Mouse (Mus musculus): ENCODE measurements around the gene Lpar1. TPM values are rescaled to one million over a fixed set of nuclear protein-coding genes. Genes with fewer than 3 reads are reported as not detected.
A peak's percentile ranks its signal among the peaks of the same experiment; 100 is the strongest.

Gene Lpar1
- total and polyA plus RNA-seq, 2 experiments from 2014 or later, result 14.3 to 24.3 TPM

DNA sequence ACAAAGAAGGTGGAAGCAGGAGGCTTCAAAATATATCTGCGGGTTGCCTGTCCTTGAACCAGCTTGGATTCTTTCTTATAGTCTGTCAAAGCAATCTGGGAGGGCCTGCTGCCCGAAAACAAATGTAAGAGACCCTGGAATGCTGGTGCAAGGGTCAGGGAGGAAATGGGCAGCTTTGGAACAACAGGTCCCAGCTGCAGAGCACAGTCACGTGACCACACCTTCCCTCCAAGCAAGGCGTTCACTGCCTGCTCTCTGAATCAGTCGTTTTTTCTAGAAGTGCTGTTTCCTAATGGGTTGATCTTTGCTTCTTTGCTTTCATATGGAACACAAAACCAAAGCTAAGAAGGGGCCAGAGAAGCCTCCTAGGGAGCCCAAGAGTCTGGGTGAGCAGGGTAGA, 111.4 kb downstream of the Lpar1 start:
- 52% methylated on average over 5 of the region's 5 CpGs for WGBS
- Histone ChIP-seq H3K9ac (replicated peaks; ENCODE audit: low read length) (no peak overlapping the region), H3K27me3 (ENCODE audit: insufficient read depth, low read length) (no peaks in the 10 kb centered on the region), H3K27ac (no peak overlapping the region), H3K36me3 (ENCODE audit: insufficient read depth, low read length) (no peaks in the 10 kb centered on the region), H3K4me3 (ENCODE audit: low read length) (no peak overlapping the region), H3K4me2 (ENCODE audit: low read depth, low read length) (no peak overlapping the region), H3K4me1 (ENCODE audit: insufficient read depth, low read length) (no peaks in the 10 kb centered on the region), H3K9me3 (ENCODE audit: low read length) (no peaks in the 10 kb centered on the region)
- no peak for TF ChIP-seq CTCF (IDR thresholded peaks at IDR 0.05; ENCODE audit: low read depth)
- no peak for DNase-seq (ENCODE audit: low spot score)
- no peak for ATAC-seq

GRCm38 (mm10) chr4:58438654-58439053, 115.0 kb downstream of the Lpar1 start:
- no peak for ATAC-seq
- Histone ChIP-seq H3K36me3 (ENCODE audit: insufficient read depth, low read length) (no peaks in the 10 kb centered on the region), H3K4me1 (ENCODE audit: insufficient read depth, low read length) (no peaks in the 10 kb centered on the region), H3K27me3 (ENCODE audit: insufficient read depth, low read length) (no peaks in the 10 kb centered on the region), H3K4me3 (ENCODE audit: low read length) (no peak overlapping the region), H3K9me3 (ENCODE audit: low read length) (no peaks in the 10 kb centered on the region), H3K27ac (no peak overlapping the region), H3K9ac (replicated peaks; ENCODE audit: low read length) (no peak overlapping the region), H3K4me2 (ENCODE audit: low read depth, low read length) (no peak overlapping the region)
- no peak for TF ChIP-seq CTCF (IDR thresholded peaks at IDR 0.05; ENCODE audit: low read depth)
- no peak for DNase-seq (ENCODE audit: low spot score)
- 67% methylated on average over 7 of the region's 7 CpGs for whole genome bisulfite sequencing

DNA sequence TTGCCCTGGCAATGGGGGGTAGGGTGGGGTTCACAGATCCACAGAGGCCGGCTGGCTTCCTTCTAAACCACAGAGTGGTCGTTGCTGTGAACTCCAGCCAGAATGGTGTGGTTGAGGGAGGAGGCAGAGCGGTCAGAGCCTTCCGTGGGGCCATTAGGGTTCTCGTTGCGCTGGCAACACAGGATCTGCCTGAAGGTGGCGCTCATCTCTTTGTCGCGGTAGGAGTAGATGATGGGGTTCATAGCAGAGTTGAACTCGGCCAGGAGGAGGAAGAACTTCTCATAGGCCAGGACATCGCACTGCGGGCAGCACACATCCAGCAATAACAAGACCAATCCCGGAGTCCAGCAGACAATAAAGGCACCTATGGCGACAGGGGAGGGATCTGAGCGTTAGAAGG, 116.4 kb downstream of the Lpar1 start:
- WGBS, result 88% methylated on average over 15 of the region's 15 CpGs
- TF ChIP-seq CTCF (IDR thresholded peaks at IDR 0.05; ENCODE audit: low read depth), result no peak
- ATAC-seq (no peak), DNase-seq (ENCODE audit: low spot score) (no peak)
- Histone ChIP-seq H3K4me2 (ENCODE audit: low read depth, low read length) (no peak overlapping the region), H3K4me1 (ENCODE audit: insufficient read depth, low read length) (no peaks in the 10 kb centered on the region), H3K4me3 (ENCODE audit: low read length) (no peak overlapping the region), H3K9ac (replicated peaks; ENCODE audit: low read length) (no peak overlapping the region), H3K27ac (no peak overlapping the region), H3K27me3 (ENCODE audit: insufficient read depth, low read length) (no peaks in the 10 kb centered on the region), H3K9me3 (ENCODE audit: low read length) (no peaks in the 10 kb centered on the region), H3K36me3 (ENCODE audit: insufficient read depth, low read length) (no peaks in the 10 kb centered on the region)

DNA sequence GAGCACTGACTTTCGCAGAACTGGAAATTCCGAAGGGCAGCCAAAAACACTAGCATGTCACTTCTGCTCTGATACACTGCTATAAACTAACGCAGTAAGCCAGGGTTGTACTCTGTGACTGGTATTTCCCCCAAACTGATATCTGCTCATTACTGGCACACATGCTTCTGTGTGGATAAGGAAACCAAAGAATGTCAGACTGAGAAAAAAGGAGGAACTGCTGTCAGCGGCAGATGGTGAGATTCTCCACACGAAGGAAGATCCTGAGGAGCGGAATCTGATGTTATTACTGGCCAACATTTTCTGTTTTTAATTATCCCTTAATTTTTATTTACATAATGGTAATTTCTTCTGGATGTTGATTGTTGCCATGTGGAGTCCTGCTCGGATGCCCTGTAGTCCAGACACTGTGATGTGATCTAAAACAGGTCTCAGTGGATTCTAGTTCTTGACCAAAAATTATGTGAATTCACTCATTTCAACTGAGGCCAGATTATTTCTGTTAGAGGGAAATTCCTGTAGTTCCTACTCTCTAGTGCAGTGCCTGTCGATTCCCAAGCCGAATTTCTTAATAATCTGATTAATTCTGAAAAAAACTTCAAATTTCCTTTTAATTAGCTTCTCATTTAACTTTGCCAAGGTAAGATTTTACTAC, 130.3 kb downstream of the Lpar1 start:
- Histone ChIP-seq H3K36me3 (ENCODE audit: insufficient read depth, low read length) (no peaks in the 10 kb centered on the region), H3K27me3 (ENCODE audit: insufficient read depth, low read length) (no peaks in the 10 kb centered on the region)

GRCm38 (mm10) chr4:58419225-58419624, 134.5 kb downstream of the Lpar1 start:
- H3K36me3 ChIP-seq (ENCODE audit: insufficient read depth, low read length), result no peaks in the 10 kb centered on the region
- DNase-seq (ENCODE audit: low spot score), result no peak
- no peak overlapping the region for H3K9ac ChIP-seq (replicated peaks; ENCODE audit: low read length)
- H3K27ac ChIP-seq, result no peak overlapping the region
- no peak for ATAC-seq
- H3K9me3 ChIP-seq (ENCODE audit: low read length), result no peaks in the 10 kb centered on the region
- no peak overlapping the region for H3K4me3 ChIP-seq (ENCODE audit: low read length)
- no peak overlapping the region for H3K4me2 ChIP-seq (ENCODE audit: low read depth, low read length)
- H3K4me1 ChIP-seq (ENCODE audit: insufficient read depth, low read length), result no peaks in the 10 kb centered on the region
- WGBS, result 54% methylated on average over 5 of the region's 5 CpGs
- TF ChIP-seq CTCF (IDR thresholded peaks at IDR 0.05; ENCODE audit: low read depth), result peak; percentile 14; the same call in 1 of the 2 replicates
- no peaks in the 10 kb centered on the region for H3K27me3 ChIP-seq (ENCODE audit: insufficient read depth, low read length)

More for the DNA sequence above, 130.3 kb downstream of the Lpar1 start:
- WGBS, result 64% methylated on average over 9 of the region's 9 CpGs
- H3K4me3 ChIP-seq (ENCODE audit: low read length), result no peak overlapping the region
- TF ChIP-seq CTCF (IDR thresholded peaks at IDR 0.05; ENCODE audit: low read depth), result no peak
- no peak for ATAC-seq
- peak; percentile 3 for DNase-seq (ENCODE audit: low spot score)
- H3K9ac ChIP-seq (replicated peaks; ENCODE audit: low read length), result no peak overlapping the region
- no peaks in the 10 kb centered on the region for H3K9me3 ChIP-seq (ENCODE audit: low read length)
- H3K4me2 ChIP-seq (ENCODE audit: low read depth, low read length), result no peak overlapping the region
- no peaks in the 10 kb centered on the region for H3K4me1 ChIP-seq (ENCODE audit: insufficient read depth, low read length)
- no peak overlapping the region for H3K27ac ChIP-seq

DNA sequence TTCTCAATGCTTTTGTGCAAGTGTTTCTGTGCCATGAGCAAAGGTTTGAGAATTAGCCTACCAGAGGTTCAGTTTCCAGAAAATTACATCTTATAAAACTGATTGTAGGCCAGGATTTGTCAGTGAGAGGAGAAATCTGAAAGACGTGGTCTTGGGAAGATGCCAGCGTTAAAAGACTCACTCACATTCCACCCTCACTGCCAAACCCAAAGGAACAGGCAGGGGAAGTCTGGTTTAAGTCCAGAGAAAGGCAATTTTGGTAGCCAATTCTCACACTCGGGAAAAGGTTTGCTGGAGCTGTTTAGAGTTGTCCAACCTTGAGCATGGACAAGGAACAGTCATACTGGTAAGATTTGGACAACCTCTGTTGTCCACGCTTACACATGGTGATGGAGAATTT, 136.4 kb downstream of the Lpar1 start:
- no peak for TF ChIP-seq CTCF (IDR thresholded peaks at IDR 0.05; ENCODE audit: low read depth)
- H3K36me3 ChIP-seq (ENCODE audit: insufficient read depth, low read length), result no peaks in the 10 kb centered on the region

DNA sequence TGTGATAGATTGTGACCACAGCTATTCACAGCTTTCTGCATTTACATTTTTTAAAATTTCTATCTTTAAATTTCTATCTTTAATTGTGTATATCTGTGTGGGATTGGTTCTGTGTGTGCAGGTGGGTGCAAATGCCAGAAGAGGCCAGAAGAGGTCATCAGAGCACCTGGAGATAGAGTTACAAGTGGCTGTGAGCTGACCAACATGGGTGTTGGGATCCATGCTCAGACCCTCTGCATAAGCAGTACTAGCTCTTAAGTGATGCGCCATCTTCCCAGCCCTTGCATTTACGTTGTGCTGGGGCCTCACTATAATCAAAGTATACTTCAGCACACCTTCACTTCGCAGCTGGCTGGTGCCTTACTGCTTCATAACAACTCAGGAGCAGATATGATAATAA, 138.2 kb downstream of the Lpar1 start:
- TF ChIP-seq CTCF (IDR thresholded peaks at IDR 0.05; ENCODE audit: low read depth), result no peak
- no peak overlapping the region for H3K9ac ChIP-seq (replicated peaks; ENCODE audit: low read length)
- no peak overlapping the region for H3K4me3 ChIP-seq (ENCODE audit: low read length)
- DNase-seq (ENCODE audit: low spot score) (no peak), ATAC-seq (no peak)
- 89% methylated on average over 3 of the region's 3 CpGs for WGBS
- H3K36me3 ChIP-seq (ENCODE audit: insufficient read depth, low read length), result no peaks in the 10 kb centered on the region
- H3K4me1 ChIP-seq (ENCODE audit: insufficient read depth, low read length), result no peaks in the 10 kb centered on the region
- no peak overlapping the region for H3K4me2 ChIP-seq (ENCODE audit: low read depth, low read length)
- H3K27ac ChIP-seq, result no peak overlapping the region
- H3K27me3 ChIP-seq (ENCODE audit: insufficient read depth, low read length), result no peaks in the 10 kb centered on the region
- H3K9me3 ChIP-seq (ENCODE audit: low read length), result no peaks in the 10 kb centered on the region

More for the DNA sequence above, 136.4 kb downstream of the Lpar1 start:
- WGBS, result 55% methylated on average over 4 of the region's 4 CpGs
- no peak overlapping the region for H3K9ac ChIP-seq (replicated peaks; ENCODE audit: low read length)
- no peak overlapping the region for H3K4me2 ChIP-seq (ENCODE audit: low read depth, low read length)
- ATAC-seq (no peak), DNase-seq (ENCODE audit: low spot score) (peak; percentile 36)
- no peaks in the 10 kb centered on the region for H3K4me1 ChIP-seq (ENCODE audit: insufficient read depth, low read length)
- H3K27ac ChIP-seq, result no peak overlapping the region
- H3K9me3 ChIP-seq (ENCODE audit: low read length), result no peaks in the 10 kb centered on the region
- H3K4me3 ChIP-seq (ENCODE audit: low read length), result no peak overlapping the region
- no peaks in the 10 kb centered on the region for H3K27me3 ChIP-seq (ENCODE audit: insufficient read depth, low read length)

Measured in hindbrain, postnatal 0 days (tissue).